Mouse (Mus musculus): ENCODE measurements around the gene Cdiptos. TPM values are rescaled to one million over a fixed set of nuclear protein-coding genes. Genes with fewer than 3 reads are reported as not detected.
A peak's percentile ranks its signal among the peaks of the same experiment; 100 is the strongest.

Cdiptos gene
- polyA plus RNA-seq, 1 experiment = 1.0 TPM

DNA sequence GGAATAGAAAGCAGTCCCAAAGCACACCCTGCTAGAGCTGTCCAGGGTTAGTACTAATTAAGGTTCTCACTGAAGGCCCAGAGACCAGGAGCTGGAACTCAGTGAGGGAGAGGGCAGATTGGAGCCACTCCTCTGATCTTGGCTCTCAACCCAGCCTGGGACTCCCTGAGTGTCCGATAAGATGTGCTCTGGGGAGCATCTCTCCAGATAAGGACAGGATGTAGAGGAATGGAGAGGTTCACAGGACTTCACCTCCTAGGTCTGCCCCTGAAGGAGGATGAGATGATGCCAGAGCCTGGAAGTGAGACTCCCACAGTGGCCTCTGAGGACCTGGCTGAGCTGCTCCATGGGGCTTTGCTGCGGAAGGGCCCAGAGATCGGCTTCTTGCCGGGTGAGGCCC lies 24.2 kb downstream of the Cdiptos start:
- 54% methylated on average over 4 of the region's 4 CpGs for WGBS
- Histone ChIP-seq H3K27me3 (ENCODE audit: control insufficient read depth, insufficient read depth, low read length) (peaks cover 2% of the 10 kb centered on the region; the same call in 1 of the 2 replicates), H3K27ac (ENCODE audit: control insufficient read depth, insufficient read depth, low read length) (no peak overlapping the region), H3K4me3 (ENCODE audit: control insufficient read depth, insufficient read depth, low read length) (no peak overlapping the region), H3K4me1 (replicated peaks; ENCODE audit: control insufficient read depth, insufficient read depth, low read length) (peaks cover 11% of the 10 kb centered on the region), H3K36me3 (ENCODE audit: control insufficient read depth, insufficient read depth, low read length) (no peaks in the 10 kb centered on the region)
- DNase-seq = no peak
- TF ChIP-seq POLR2A (IDR thresholded peaks at IDR 0.05; ENCODE audit: control insufficient read depth, extremely low read depth, insufficient read depth, low read length, poor library complexity) (no peak), CTCF (IDR thresholded peaks at IDR 0.05; ENCODE audit: borderline replicate concordance, control insufficient read depth, extremely low read depth, insufficient read depth, low read length, poor library complexity) (no peak)

DNA sequence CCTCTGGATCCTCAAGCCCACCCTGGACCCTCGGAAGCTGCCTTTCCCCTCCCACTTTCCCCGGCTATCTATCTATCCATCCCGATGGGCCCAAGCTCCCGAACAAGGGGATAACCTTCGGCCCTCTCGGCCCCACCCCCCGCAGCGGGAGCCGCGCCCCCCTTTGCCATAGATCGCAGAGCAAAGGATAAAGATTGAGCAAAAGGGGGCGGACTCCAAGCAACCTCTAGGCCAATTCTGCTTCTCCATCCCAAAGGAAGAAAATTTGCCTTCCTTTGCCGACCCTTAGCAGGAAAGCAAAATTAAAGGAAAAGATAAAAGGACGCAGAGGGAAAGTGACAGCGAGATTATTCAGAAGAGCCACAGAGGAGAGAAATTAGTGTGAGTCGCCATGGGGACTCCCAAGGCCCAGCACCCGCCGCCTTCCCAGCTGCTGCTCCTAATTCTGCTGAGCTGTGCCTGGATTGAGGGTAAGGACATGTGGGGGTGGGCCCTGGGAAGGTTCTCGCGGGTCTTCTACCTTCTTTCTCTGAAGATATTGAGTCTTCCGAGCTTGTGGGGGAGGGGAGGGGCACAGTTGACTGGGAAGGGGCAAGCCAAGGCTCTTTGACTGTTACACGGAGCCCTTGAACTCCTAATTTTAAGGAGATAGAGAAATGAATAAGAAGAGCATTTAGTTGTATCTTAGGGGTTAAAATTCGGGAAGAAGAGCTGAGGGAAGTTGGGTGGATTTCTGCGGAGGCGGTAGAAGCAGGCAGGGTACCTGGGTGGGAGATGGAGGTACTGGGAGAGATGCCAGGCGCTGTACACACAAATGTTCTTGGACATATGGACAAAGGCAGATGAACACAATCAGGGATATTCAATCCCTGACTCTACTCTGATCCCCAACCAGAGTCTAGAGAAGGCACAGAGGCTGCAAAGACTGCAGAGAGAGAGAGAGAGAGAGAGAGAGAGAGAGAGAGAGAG lies 25.0 kb downstream of the Cdiptos start:
- TF ChIP-seq POLR2A (IDR thresholded peaks at IDR 0.05; ENCODE audit: control insufficient read depth, extremely low read depth, insufficient read depth, low read length, poor library complexity) = no peak
- TF ChIP-seq CTCF (IDR thresholded peaks at IDR 0.05; ENCODE audit: borderline replicate concordance, control insufficient read depth, extremely low read depth, insufficient read depth, low read length, poor library complexity) = no peak
- Histone ChIP-seq H3K36me3 (ENCODE audit: control insufficient read depth, insufficient read depth, low read length) (no peaks in the 10 kb centered on the region), H3K27ac (ENCODE audit: control insufficient read depth, insufficient read depth, low read length) (no peak overlapping the region), H3K27me3 (ENCODE audit: control insufficient read depth, insufficient read depth, low read length) (peaks cover 2% of the 10 kb centered on the region; the same call in 1 of the 2 replicates), H3K4me1 (replicated peaks; ENCODE audit: control insufficient read depth, insufficient read depth, low read length) (peaks cover 11% of the 10 kb centered on the region), H3K4me3 (ENCODE audit: control insufficient read depth, insufficient read depth, low read length) (no peak overlapping the region)
- no peak for DNase-seq
- 18% methylated on average over 26 of the region's 26 CpGs for WGBS

GRCm38 (mm10) chr7:126949793-126950646 lies 25.9 kb downstream of the Cdiptos start, which contains the start of gene Sez6l2:
Gene Sez6l2 (plus strand): TSS chr7:126950563.
- peak; percentile 93 for DNase-seq

GRCm38 (mm10) chr7:126949403-126949792 lies 26.5 kb downstream of the Cdiptos start, which contains the start of gene Asphd1:
Gene Asphd1 (minus strand): TSS chr7:126949582.
- DNase-seq = no peak
- Histone ChIP-seq H3K27ac (ENCODE audit: control insufficient read depth, insufficient read depth, low read length) (no peak within 1 kb of the TSS), H3K4me3 (ENCODE audit: control insufficient read depth, insufficient read depth, low read length) (peak within 1 kb of the TSS; percentile 2), H3K4me1 (replicated peaks; ENCODE audit: control insufficient read depth, insufficient read depth, low read length) (peaks cover 11% of the 10 kb centered on the region), H3K36me3 (ENCODE audit: control insufficient read depth, insufficient read depth, low read length) (no peaks in the 10 kb centered on the region), H3K27me3 (ENCODE audit: control insufficient read depth, insufficient read depth, low read length) (peaks cover 2% of the 10 kb centered on the region; the same call in 1 of the 2 replicates)
- whole genome bisulfite sequencing = 4% methylated on average over 21 of the region's 21 CpGs
- TF ChIP-seq POLR2A (IDR thresholded peaks at IDR 0.05; ENCODE audit: control insufficient read depth, extremely low read depth, insufficient read depth, low read length, poor library complexity) = no peak
- no peak for TF ChIP-seq CTCF (IDR thresholded peaks at IDR 0.05; ENCODE audit: borderline replicate concordance, control insufficient read depth, extremely low read depth, insufficient read depth, low read length, poor library complexity)

More at GRCm38 (mm10) chr7:126949793-126950646, 25.9 kb downstream of the Cdiptos start, which contains the start of gene Sez6l2:
- Histone ChIP-seq H3K27me3 (ENCODE audit: control insufficient read depth, insufficient read depth, low read length) (peaks cover 2% of the 10 kb centered on the region; the same call in 1 of the 2 replicates), H3K4me3 (ENCODE audit: control insufficient read depth, insufficient read depth, low read length) (peak within 1 kb of the TSS; percentile 2), H3K4me1 (replicated peaks; ENCODE audit: control insufficient read depth, insufficient read depth, low read length) (peaks cover 11% of the 10 kb centered on the region), H3K27ac (ENCODE audit: control insufficient read depth, insufficient read depth, low read length) (no peak within 1 kb of the TSS), H3K36me3 (ENCODE audit: control insufficient read depth, insufficient read depth, low read length) (no peaks in the 10 kb centered on the region)
- WGBS = 3% methylated on average over 42 of the region's 42 CpGs
- no peak for TF ChIP-seq POLR2A (IDR thresholded peaks at IDR 0.05; ENCODE audit: control insufficient read depth, extremely low read depth, insufficient read depth, low read length, poor library complexity)
- no peak for TF ChIP-seq CTCF (IDR thresholded peaks at IDR 0.05; ENCODE audit: borderline replicate concordance, control insufficient read depth, extremely low read depth, insufficient read depth, low read length, poor library complexity)

GRCm38 (mm10) chr7:126948626-126949025 lies 27.3 kb downstream of the Cdiptos start:
- H3K4me1 ChIP-seq (replicated peaks; ENCODE audit: control insufficient read depth, insufficient read depth, low read length) = peaks cover 11% of the 10 kb centered on the region
- no peak overlapping the region for H3K27ac ChIP-seq (ENCODE audit: control insufficient read depth, insufficient read depth, low read length)
- no peak overlapping the region for H3K4me3 ChIP-seq (ENCODE audit: control insufficient read depth, insufficient read depth, low read length)
- H3K27me3 ChIP-seq (ENCODE audit: control insufficient read depth, insufficient read depth, low read length) = peaks cover 2% of the 10 kb centered on the region; the same call in 1 of the 2 replicates
- WGBS = 88% methylated on average over 10 of the region's 10 CpGs
- TF ChIP-seq CTCF (IDR thresholded peaks at IDR 0.05; ENCODE audit: borderline replicate concordance, control insufficient read depth, extremely low read depth, insufficient read depth, low read length, poor library complexity) = no peak
- no peak for TF ChIP-seq POLR2A (IDR thresholded peaks at IDR 0.05; ENCODE audit: control insufficient read depth, extremely low read depth, insufficient read depth, low read length, poor library complexity)
- DNase-seq = no peak
- H3K36me3 ChIP-seq (ENCODE audit: control insufficient read depth, insufficient read depth, low read length) = no peaks in the 10 kb centered on the region

DNA sequence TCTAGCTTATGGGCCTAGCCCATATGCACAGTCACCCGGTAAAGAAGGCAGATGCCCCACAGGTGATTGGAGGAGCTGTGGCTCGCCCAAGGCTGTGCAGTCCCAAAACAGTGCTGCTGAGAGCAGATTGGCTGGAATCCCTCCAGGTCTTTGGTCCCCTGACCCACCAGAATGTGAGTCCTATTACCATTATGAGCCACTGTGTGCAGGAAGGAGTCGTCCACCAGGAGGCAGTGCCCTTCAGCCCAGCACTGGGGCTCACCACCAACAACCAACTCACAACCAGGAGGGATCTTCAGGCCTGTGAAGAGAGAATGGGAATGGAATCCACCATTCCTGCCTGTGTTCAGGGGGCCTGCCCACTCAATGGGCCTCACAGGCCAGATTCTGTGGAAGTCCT lies 29.4 kb downstream of the Cdiptos start:
- 72% methylated on average over 3 of the region's 3 CpGs for WGBS
- peaks cover 6% of the 10 kb centered on the region for H3K4me1 ChIP-seq (replicated peaks; ENCODE audit: control insufficient read depth, insufficient read depth, low read length)
- peaks cover 2% of the 10 kb centered on the region; the same call in 1 of the 2 replicates for H3K27me3 ChIP-seq (ENCODE audit: control insufficient read depth, insufficient read depth, low read length)
- H3K36me3 ChIP-seq (ENCODE audit: control insufficient read depth, insufficient read depth, low read length) = no peaks in the 10 kb centered on the region
- DNase-seq = peak; percentile 44
- no peak overlapping the region for H3K27ac ChIP-seq (ENCODE audit: control insufficient read depth, insufficient read depth, low read length)
- TF ChIP-seq POLR2A (IDR thresholded peaks at IDR 0.05; ENCODE audit: control insufficient read depth, extremely low read depth, insufficient read depth, low read length, poor library complexity) (no peak), CTCF (IDR thresholded peaks at IDR 0.05; ENCODE audit: borderline replicate concordance, control insufficient read depth, extremely low read depth, insufficient read depth, low read length, poor library complexity) (peak; percentile 78)
- no peak overlapping the region for H3K4me3 ChIP-seq (ENCODE audit: control insufficient read depth, insufficient read depth, low read length)

Data from thymus, adult 2 months (tissue).